Mouse (Mus musculus) limb, embryonic 13.5 days (tissue): Measurements from ENCODE around the gene Ormdl2. TPM values are rescaled to one million over a fixed set of nuclear protein-coding genes. Genes with fewer than 3 reads are reported as not detected.

Experiments used
- ATAC-seq: fragments of 200-750 bp; cut with Nextera tagmentation; 2 replicates; pipeline ENCODE4 v1.8.0; 2017; ENCODE audit warnings: low read depth, moderate number of reproducible peaks, moderate TSS enrichment; ENCODE audit not compliant: low FRiP score
- H3K27ac ChIP-seq: fragments of 300-500 bp; sonication (generic); 2 replicates; pipeline ENCODE4 v1.5.1; 2015; ENCODE audit warnings: inconsistent platforms, mild to moderate bottlenecking, moderate library complexity
- H3K27me3 ChIP-seq: fragments of 300-500 bp; sonication (generic); 2 replicates; pipeline ENCODE4 v1.6.1; 2015; ENCODE audit warnings: mild to moderate bottlenecking, inconsistent platforms
- H3K36me3 ChIP-seq: fragments of 300-500 bp; sonication (generic); 2 replicates; pipeline ENCODE4 v1.6.1; 2015; ENCODE audit warnings: inconsistent platforms, mild to moderate bottlenecking, moderate library complexity
- H3K4me1 ChIP-seq: fragments of 300-500 bp; sonication (generic); 2 replicates; pipeline ENCODE4 v1.6.1; 2015; ENCODE audit warnings: inconsistent platforms
- H3K4me2 ChIP-seq: fragments of 300-500 bp; sonication (generic); replicated peaks from 2 replicates; pipeline ENCODE4 v1.6.1; 2015; ENCODE audit warnings: inconsistent platforms, mild to moderate bottlenecking, moderate library complexity
- H3K4me3 ChIP-seq: fragments of 300-500 bp; sonication (generic); 2 replicates; pipeline ENCODE4 v1.5.1; 2015; ENCODE audit warnings: moderate library complexity, mild to moderate bottlenecking, inconsistent platforms
- H3K9ac ChIP-seq: fragments of 300-500 bp; sonication (generic); 2 replicates; pipeline ENCODE4 v1.6.1; 2015; ENCODE audit warnings: mild to moderate bottlenecking, inconsistent platforms
- H3K9me3 ChIP-seq: fragments of 300-500 bp; sonication (generic); 2 replicates; pipeline ENCODE4 v1.6.1; 2016; ENCODE audit warnings: inconsistent platforms
- WGBS: fragments of 180-500 bp; shearing (Covaris S2); methylation state at CpG from one replicate; pipeline ENCODE4 v1.1.7; 2015; 5-methylcytosine and 5-hydroxymethylcytosine counted together
- polyA plus RNA-seq: library from polyadenylated mRNA; unstranded; fragments of >200 nt; fragmentation: Nextera tagmentation; extraction: Ambion mirVana; gene quantifications from 2 replicates; pipeline ENCODE4 v1.2.1, GENCODE M21; 2015

Gene Ormdl2
- polyA plus RNA-seq, 1 experiment from 2014 or later, result 30.2 TPM

GRCm38 (mm10) chr10:128772895-128773294 is 48.5 kb downstream of the Ormdl2 start:
- Histone ChIP-seq H3K4me2 (no peak overlapping the region), H3K9ac (no peak overlapping the region), H3K4me3 (no peak overlapping the region), H3K27ac (no peak overlapping the region), H3K4me1 (no peaks in the 10 kb centered on the region), H3K27me3 (no peaks in the 10 kb centered on the region), H3K36me3 (no peaks in the 10 kb centered on the region), H3K9me3 (no peaks in the 10 kb centered on the region)
- 76% methylated on average over 2 of the region's 2 CpGs for WGBS
- ATAC-seq, result no peak

Other genes with a start within 250 kb of the Ormdl2 start
- gene Erbb3, start 232.0 kb downstream of the Ormdl2 start, polyA plus RNA-seq, result 14.5 and 17.5 TPM in 2 replicates
- gene Rps26, start 194.9 kb downstream of the Ormdl2 start, polyA plus RNA-seq, result 752 and 768 TPM in 2 replicates
- gene Ikzf4, start 175.7 kb downstream of the Ormdl2 start, polyA plus RNA-seq, result 5.1 and 5.2 TPM in 2 replicates
- gene Suox, start 147.6 kb downstream of the Ormdl2 start, polyA plus RNA-seq, result 22.0 TPM in 2 replicates
- gene Rab5b, start 125.4 kb downstream of the Ormdl2 start, polyA plus RNA-seq, result 83.5 and 87.5 TPM in 2 replicates
- gene Pmel, start 117.5 kb downstream of the Ormdl2 start, polyA plus RNA-seq, result 2.2 and 2.3 TPM in 2 replicates
- 132 and 134 TPM in 2 replicates for gene Cdk2, start 116.6 kb downstream of the Ormdl2 start, polyA plus RNA-seq
- gene Dgka, start 76.8 kb downstream of the Ormdl2 start, polyA plus RNA-seq, result 12.0 and 12.1 TPM in 2 replicates
- gene Pym1, start 73.8 kb downstream of the Ormdl2 start, polyA plus RNA-seq, result 44.0 and 47.9 TPM in 2 replicates
- 0.56 and 0.78 TPM in 2 replicates for gene Mmp19, start 30.7 kb downstream of the Ormdl2 start, polyA plus RNA-seq
- gene Dnajc14, start 17.6 kb downstream of the Ormdl2 start, polyA plus RNA-seq, result 58.8 and 66.8 TPM in 2 replicates
- 25.3 and 27.1 TPM in 2 replicates for gene Tmem198b, start 17.3 kb downstream of the Ormdl2 start, polyA plus RNA-seq
- gene Sarnp, start 4.3 kb downstream of the Ormdl2 start, polyA plus RNA-seq, result 224 and 240 TPM in 2 replicates
- 12.5 and 13.1 TPM in 2 replicates for gene Gdf11, start 70.1 kb upstream of the Ormdl2 start, polyA plus RNA-seq
- 820 and 839 TPM in 2 replicates for gene Cd63, start 79.3 kb upstream of the Ormdl2 start, polyA plus RNA-seq
- 12.2 and 12.9 TPM in 2 replicates for gene Rdh5, start 101.2 kb upstream of the Ormdl2 start, polyA plus RNA-seq
- gene Bloc1s1, start 102.4 kb upstream of the Ormdl2 start, polyA plus RNA-seq, result 225 and 240 TPM in 2 replicates
- gene Itga7, start 112.2 kb upstream of the Ormdl2 start, polyA plus RNA-seq, result 4.8 and 5.5 TPM in 2 replicates
- gene Mettl7b, start 139.3 kb upstream of the Ormdl2 start, polyA plus RNA-seq, result 0.19 TPM in 1 of 2 replicates, not detected in the other
- not detected in 2 replicates for gene Olfr9, start 167.8 kb upstream of the Ormdl2 start, polyA plus RNA-seq
- gene Olfr763, start 189.1 kb upstream of the Ormdl2 start, polyA plus RNA-seq, result not detected in 2 replicates
- not detected in 2 replicates for gene Olfr764-ps1, start 218.3 kb upstream of the Ormdl2 start, polyA plus RNA-seq
- not detected in 2 replicates for gene Olfr765, start 228.4 kb upstream of the Ormdl2 start, polyA plus RNA-seq
- 0.08 TPM in 1 of 2 replicates, not detected in the other for gene Olfr766-ps1, start 247.3 kb upstream of the Ormdl2 start, polyA plus RNA-seq